9 mouse cellular contexts compared by ENCODE assay signal in genomic region chr5:132544176-132544995, GRCm38 (mm10). TPM values are rescaled to one million over a fixed set of nuclear protein-coding genes. Genes with fewer than 3 reads are reported as not detected.
DNase-seq lines count a peak whose midpoint lies in the region; ATAC-seq and TF ChIP-seq lines count a peak whose summit lies in the region.
"Had no signal": no experiment of that assay in that cellular context is flagged by ENCODE, and none has a peak within 500 bp of the region (broad histone marks: within the 10 kb centered on the region; RNA-seq: fewer than 3 reads in every experiment).

No protein-coding gene starts in this region.

- H3K4me3 ChIP-seq in layer of hippocampus, adult 2 months, result peak overlapping the region; percentile 92
- peak overlapping the region; percentile 73 for H3K4me3 ChIP-seq in forebrain, postnatal 0 days (ENCODE audit: low read depth, low read length)
- peak overlapping the region; percentile 70 for H3K4me3 ChIP-seq in intestine, embryonic 14.5 days (ENCODE audit: low read depth, low read length)
- peak overlapping the region; percentile 62 for H3K4me3 ChIP-seq in liver, postnatal 0 days (ENCODE audit: low read depth, low read length)

- no peak for TF ChIP-seq EP300 in liver, postnatal 0 days (IDR thresholded peaks at IDR 0.05; ENCODE audit: low read depth)

- H3K27me3 ChIP-seq in forebrain, postnatal 0 days (ENCODE audit: insufficient read depth, low read length), result no peaks in the 10 kb centered on the region
- no peaks in the 10 kb centered on the region for H3K27me3 ChIP-seq in intestine, embryonic 14.5 days (replicated peaks; ENCODE audit: control insufficient read depth, insufficient read depth, low read length)
- H3K27me3 ChIP-seq in liver, postnatal 0 days (ENCODE audit: insufficient read depth, low read length), result peaks cover 30% of the 10 kb centered on the region

- TF ChIP-seq CTCF in layer of hippocampus, adult 2 months (conservative IDR thresholded peaks at IDR 0.05), result 0 out of 2 replicates have a peak, but pooled peaks have one; percentile 4
- TF ChIP-seq CTCF in forebrain, postnatal 0 days (IDR thresholded peaks at IDR 0.05; ENCODE audit: low read depth), result no peak
- no peak for TF ChIP-seq CTCF in liver, postnatal 0 days (IDR thresholded peaks at IDR 0.05; ENCODE audit: low read depth)

- H3K9me3 ChIP-seq in forebrain, postnatal 0 days (ENCODE audit: low read length), result no peaks in the 10 kb centered on the region
- no peaks in the 10 kb centered on the region for H3K9me3 ChIP-seq in intestine, embryonic 14.5 days (ENCODE audit: control insufficient read depth, low read length)
- H3K9me3 ChIP-seq in liver, postnatal 0 days (ENCODE audit: low read length), result no peaks in the 10 kb centered on the region

- WGBS in forebrain, postnatal 0 days, result 3% methylated on average over 26 of the region's 26 CpGs
- 5% methylated on average over 26 of the region's 26 CpGs for WGBS in intestine, embryonic 14.5 days
- 11% methylated on average over 26 of the region's 26 CpGs for WGBS in liver, postnatal 0 days (ENCODE audit: insufficient replicate concordance)

- no peaks in the 10 kb centered on the region for H3K36me3 ChIP-seq in forebrain, postnatal 0 days (ENCODE audit: insufficient read depth)
- H3K36me3 ChIP-seq in intestine, embryonic 14.5 days (ENCODE audit: control insufficient read depth, insufficient read depth, low read length), result no peaks in the 10 kb centered on the region
- no peaks in the 10 kb centered on the region for H3K36me3 ChIP-seq in liver, postnatal 0 days (replicated peaks; ENCODE audit: insufficient read depth, low read length)
- H3K36me3 ChIP-seq: G1E had no signal

- DNase-seq in layer of hippocampus, adult 2 months (ENCODE audit: low spot score in 2 of 2), result peak in 1 of 2 experiments; percentile 16
- DNase-seq in layer of hippocampus, adult 9-11 months, result no peak
- peak; percentile 31 to 36 for DNase-seq in cerebellum, adult 18-20 months
- DNase-seq in forebrain, postnatal 0 days, result peak; percentile 27
- DNase-seq in intestine, embryonic 14.5 days (ENCODE audit: low spot score), result no peak
- peak; percentile 16 for DNase-seq in liver, postnatal 0 days
- DNase-seq in right cerebral cortex, postnatal 14 days, result peak; percentile 12

- ATAC-seq in forebrain, postnatal 0 days, result no peak
- ATAC-seq in intestine, embryonic 14.5 days (replicated peaks; ENCODE audit: low FRiP score, low TSS enrichment, low read depth), result no peak; the same call in 1 of the 2 replicates
- no peak for ATAC-seq in liver, postnatal 0 days
- ATAC-seq in frontal cortex, adult (ENCODE audit: low TSS enrichment), result no peak

- no peak overlapping the region for H3K9ac ChIP-seq in forebrain, postnatal 0 days
- peak overlapping the region; percentile 25; the same call in 1 of the 2 replicates for H3K9ac ChIP-seq in intestine, embryonic 14.5 days (ENCODE audit: low read length)
- no peak overlapping the region for H3K9ac ChIP-seq in liver, postnatal 0 days (replicated peaks)

- peak overlapping the region; percentile 88 for H3K4me2 ChIP-seq in forebrain, postnatal 0 days (ENCODE audit: low read depth)
- peak overlapping the region; percentile 68 for H3K4me2 ChIP-seq in intestine, embryonic 14.5 days (ENCODE audit: low read length)
- H3K4me2 ChIP-seq in liver, postnatal 0 days (ENCODE audit: low read depth, low read length), result peak overlapping the region; percentile 87

- peaks cover 9% of the 10 kb centered on the region; the same call in 1 of the 2 replicates for H3K4me1 ChIP-seq in forebrain, postnatal 0 days (ENCODE audit: insufficient read depth)
- H3K4me1 ChIP-seq in intestine, embryonic 14.5 days (replicated peaks; ENCODE audit: control insufficient read depth, insufficient read depth, low read length), result peaks cover 12% of the 10 kb centered on the region; the same call in 1 of the 2 replicates
- H3K4me1 ChIP-seq in liver, postnatal 0 days (ENCODE audit: insufficient read depth), result peaks cover 5% of the 10 kb centered on the region; the same call in 1 of the 2 replicates

- peak overlapping the region; percentile 93; the same call in 1 of the 2 replicates for H3K27ac ChIP-seq in layer of hippocampus, adult 2 months
- H3K27ac ChIP-seq in forebrain, postnatal 0 days (ENCODE audit: low read depth, low read length), result no peak overlapping the region
- 0 out of 2 replicates have a peak overlapping the region, but pooled peaks have one; percentile 93 for H3K27ac ChIP-seq in intestine, embryonic 14.5 days (ENCODE audit: low read depth)
- H3K27ac ChIP-seq in liver, postnatal 0 days (ENCODE audit: low read depth), result no peak overlapping the region

RNA-seq across cellular contexts. Expression of gene Auts2, which starts 1.2 kb away (rescaled TPM):
- total RNA-seq in layer of hippocampus, adult 2 months (2021), result 100 to 1,000 TPM; 157 to 188 TPM
- total RNA-seq in forebrain, postnatal 0 days (2014; rRNA removed), result 42.2 and 66.2 TPM in 2 replicates
- 23.7 and 40.9 TPM in 2 replicates for polyA plus RNA-seq in forebrain, postnatal 0 days (2015; fragmentation: Nextera tagmentation; extraction: Ambion mirVana)
- 30.4 and 34.4 TPM in 2 replicates for polyA plus RNA-seq in intestine, embryonic 14.5 days (2014; fragmentation: Nextera tagmentation; extraction: Ambion mirVana)
- polyA plus RNA-seq in liver, postnatal 0 days (2015; fragmentation: Nextera tagmentation; extraction: Ambion mirVana), result 0.96 and 1.0 TPM in 2 replicates

Comparison
In these comparisons a context has a peak if more than half of its experiments do, and no peak if none do; other contexts are left out.
1. DNase-seq: peak in cerebellum, adult 18-20 months (2 of 2), forebrain, postnatal 0 days (single experiment), liver, postnatal 0 days (single experiment) and right cerebral cortex, postnatal 14 days (single experiment); none in layer of hippocampus, adult 9-11 months (single experiment) and intestine, embryonic 14.5 days (single experiment).
2. H3K27ac ChIP-seq: peak in layer of hippocampus, adult 2 months (single experiment) and intestine, embryonic 14.5 days (single experiment); none in forebrain, postnatal 0 days (single experiment) and liver, postnatal 0 days (single experiment).
3. RNA of gene Auts2, which starts 1.2 kb away (polyA plus RNA-seq): 23.7 to 40.9 TPM in forebrain, postnatal 0 days and 30.4 to 34.4 TPM in intestine, embryonic 14.5 days; 0.96 to 1.0 TPM in liver, postnatal 0 days; every median in the first group is over 10 times any median in the second.
4. Peak in every context shown above with its lines, with median percentiles within 50 percentile points of each other: H3K4me3 ChIP-seq and H3K4me2 ChIP-seq.